Mouse (Mus musculus) liver, postnatal 0 days (tissue): Measurements from ENCODE around the gene Ppy.

Experiments
- CTCF ChIP-seq: sonication (generic); IDR thresholded peaks from 2 replicates; pipeline ENCODE4 v1.5.1; 2016; ENCODE audit warnings: antibody characterized with exemption, low read depth
- EP300 ChIP-seq: IDR thresholded peaks from 2 replicates; pipeline ENCODE4 v1.6.1; 2016; ENCODE audit warnings: antibody characterized with exemption, low read depth, mild to moderate bottlenecking

DNA sequence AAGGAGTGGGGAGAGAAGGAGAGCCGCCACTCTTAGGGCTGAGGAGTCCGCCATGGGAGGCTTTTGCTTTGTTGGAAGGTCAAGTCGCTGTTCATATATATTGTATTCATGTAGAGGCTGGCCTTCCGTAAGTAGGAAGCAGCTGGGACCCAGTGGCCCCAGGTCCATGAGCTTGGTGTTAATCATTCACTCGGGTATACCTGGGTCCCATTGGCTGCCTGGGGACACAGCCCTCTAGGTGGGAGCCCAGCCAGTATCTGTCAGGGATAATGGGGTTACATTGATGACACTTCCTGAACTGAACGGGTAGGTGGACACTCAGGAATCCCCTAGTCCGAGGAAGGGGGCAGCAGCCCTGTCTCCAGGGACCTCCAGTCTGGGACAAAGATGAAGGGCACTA, 41.2 kb upstream of the Ppy start:
- TF ChIP-seq CTCF (no peak), EP300 (no peak; the same call in 1 of the 2 replicates)
